Mouse (Mus musculus) testis, adult 2 months (tissue): ENCODE data around the gene Prps1.

Source experiments
- CTCF ChIP-seq: fragments of 200-500 bp; IDR thresholded peaks from 2 replicates; pipeline ENCODE4 v1.5.1; 2012; ENCODE audit warnings: low read depth, mild to moderate bottlenecking, inconsistent platforms, low read length, moderate library complexity; ENCODE audit not compliant: control insufficient read depth, insufficient read depth, insufficient replicate concordance
- POLR2A ChIP-seq: fragments of 200-500 bp; IDR thresholded peaks from 2 replicates; pipeline ENCODE4 v1.6.1; 2012; ENCODE audit warnings: low read depth, mild to moderate bottlenecking, inconsistent platforms, low read length, moderate library complexity; ENCODE audit not compliant: control insufficient read depth

GRCm38 (mm10) chrX:140524231-140524630 is 67.8 kb downstream of the Prps1 start:
- TF ChIP-seq POLR2A (no peak), CTCF (no peak)
